Mouse (Mus musculus): ENCODE results near the gene Crat.

Crat gene

DNA sequence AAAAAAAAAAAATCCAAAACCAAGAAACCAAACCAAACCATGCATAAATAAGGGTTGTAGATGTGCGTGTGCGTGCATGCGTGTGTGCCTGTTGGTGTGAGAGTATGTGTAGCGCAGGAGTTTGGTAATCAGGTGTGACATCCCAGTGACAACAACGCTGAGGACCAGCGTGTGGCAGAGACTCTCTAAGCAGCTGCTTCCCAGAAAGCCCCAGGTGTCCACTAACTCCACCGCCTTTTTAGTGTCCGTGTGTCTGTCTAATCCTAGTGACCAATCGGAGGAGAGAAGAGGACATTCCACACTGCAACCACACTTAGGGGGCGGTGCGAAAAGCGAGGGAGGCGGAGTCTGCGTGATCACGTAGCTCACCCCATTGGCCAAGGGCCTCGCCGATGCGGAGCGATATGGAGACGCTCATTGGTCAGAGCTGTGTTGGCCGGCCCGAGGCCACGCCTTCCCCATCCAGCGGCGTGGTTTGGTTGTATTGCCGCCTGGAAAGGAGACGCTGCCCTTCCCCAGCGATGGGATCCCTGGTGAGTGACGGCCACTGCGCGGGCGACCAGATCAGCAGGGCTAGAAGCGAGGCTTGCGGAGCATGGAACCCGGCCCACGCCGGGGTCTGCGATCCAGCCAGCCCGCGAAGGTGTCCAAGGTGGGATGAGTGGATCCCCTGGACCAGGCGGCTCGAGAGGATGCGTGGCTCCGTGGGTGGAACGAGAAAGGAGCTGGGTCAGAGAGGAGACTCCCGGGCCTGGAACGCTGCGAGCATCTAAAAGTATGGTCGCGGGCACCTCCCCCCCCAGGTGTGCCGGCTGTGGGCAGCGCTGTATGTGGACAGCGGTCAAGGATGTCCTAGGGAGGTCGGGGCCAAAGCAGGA lies 51.6 kb downstream of the Crat start, which contains the start of gene Miga2:
Miga2 (plus strand) TSS at position 461 of the 878 bp plus-strand sequence.
- peak; percentile 96 to 97 for DNase-seq

DNA sequence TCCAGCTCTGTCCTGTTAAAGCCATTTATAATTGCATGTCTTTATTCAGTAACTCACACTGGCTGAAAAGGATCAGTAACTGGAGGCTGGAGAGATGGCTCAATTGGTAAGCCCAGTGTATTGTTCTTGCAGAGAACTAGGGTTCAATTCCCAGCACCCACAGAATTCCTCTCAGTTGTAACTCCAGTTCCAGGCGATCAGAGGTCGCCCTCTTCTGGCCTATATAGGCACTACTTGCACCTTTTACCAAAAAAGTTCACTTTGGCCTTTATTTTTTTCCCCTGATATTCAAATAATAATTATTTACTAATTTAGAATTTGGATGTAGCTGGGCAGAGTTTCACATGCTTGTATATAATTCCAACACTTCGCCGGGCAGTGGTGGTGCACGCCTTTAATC lies 52.7 kb downstream of the Crat start:
- DNase-seq = no peak

DNA sequence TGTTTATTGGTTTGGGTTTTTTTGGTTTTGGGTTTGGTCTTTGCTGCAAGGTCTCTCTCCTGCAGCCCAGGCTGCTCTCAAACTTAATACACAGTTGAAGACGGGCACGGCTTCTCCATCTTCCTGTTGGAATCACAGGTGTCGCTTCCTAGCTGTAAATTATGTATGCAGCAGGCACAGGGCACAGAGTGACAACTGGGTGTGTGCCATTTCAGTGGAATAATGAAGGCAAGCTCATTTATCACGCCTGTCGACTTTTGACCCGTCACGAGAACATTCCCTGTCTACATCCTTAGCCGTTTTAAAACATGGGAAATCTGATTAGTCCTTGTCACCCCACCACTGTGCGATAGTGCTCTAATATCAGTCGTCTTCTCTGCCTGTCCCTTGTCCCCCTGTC lies 55.0 kb downstream of the Crat start:
- no peak for DNase-seq

DNA sequence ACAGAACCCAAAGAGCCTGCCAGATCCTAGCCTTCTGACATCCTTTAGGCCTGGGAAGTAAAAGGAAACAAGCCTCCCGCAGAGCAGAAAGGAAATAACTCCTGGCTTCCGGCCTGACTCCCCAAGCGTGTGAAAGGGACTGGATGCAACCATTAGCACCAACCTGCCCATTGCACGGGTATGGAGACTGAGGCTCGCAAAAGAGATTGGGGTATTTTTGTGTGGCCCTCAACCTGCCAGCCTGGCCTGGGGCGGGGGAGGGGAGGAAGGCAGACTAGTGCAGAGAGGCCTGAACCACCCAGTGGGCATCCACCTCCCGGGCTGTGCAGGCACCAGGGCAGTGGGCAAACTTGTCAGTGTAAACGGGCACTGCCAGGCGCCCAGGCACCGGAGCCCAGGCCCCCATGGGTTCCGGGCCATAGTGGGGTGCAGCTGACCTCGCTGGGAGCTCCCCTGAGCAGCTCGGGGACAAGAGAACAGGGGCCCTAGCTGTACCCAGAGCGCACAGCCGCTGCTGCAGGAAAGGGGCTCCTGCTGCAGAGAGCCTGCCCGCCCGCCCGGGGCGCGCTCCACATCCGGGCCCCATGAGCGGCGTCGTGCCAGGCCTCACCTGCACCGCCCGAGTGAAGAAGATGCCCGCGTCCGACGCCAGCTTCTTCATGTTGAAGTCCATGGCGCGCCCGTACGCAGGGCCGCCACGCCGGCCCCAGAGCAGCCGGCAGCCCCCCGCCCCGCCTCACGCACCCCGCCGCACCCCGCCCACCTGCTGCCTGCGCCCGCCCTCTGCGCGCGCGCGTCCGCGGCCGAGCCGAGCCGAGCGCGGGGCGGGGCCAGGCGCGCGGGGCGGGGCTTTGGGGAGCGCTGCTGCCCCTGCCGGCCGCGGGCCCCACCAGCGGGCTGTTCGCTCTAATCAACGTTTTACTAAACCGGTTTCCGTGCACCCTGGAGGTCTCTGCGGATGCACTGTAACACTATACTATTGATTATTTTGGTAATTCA lies 56.8 kb downstream of the Crat start, which contains the start of gene Sh3glb2:
Sh3glb2 (minus strand) TSS at position 805 of the 999 bp plus-strand sequence.
- peak; percentile 69 for DNase-seq

DNA sequence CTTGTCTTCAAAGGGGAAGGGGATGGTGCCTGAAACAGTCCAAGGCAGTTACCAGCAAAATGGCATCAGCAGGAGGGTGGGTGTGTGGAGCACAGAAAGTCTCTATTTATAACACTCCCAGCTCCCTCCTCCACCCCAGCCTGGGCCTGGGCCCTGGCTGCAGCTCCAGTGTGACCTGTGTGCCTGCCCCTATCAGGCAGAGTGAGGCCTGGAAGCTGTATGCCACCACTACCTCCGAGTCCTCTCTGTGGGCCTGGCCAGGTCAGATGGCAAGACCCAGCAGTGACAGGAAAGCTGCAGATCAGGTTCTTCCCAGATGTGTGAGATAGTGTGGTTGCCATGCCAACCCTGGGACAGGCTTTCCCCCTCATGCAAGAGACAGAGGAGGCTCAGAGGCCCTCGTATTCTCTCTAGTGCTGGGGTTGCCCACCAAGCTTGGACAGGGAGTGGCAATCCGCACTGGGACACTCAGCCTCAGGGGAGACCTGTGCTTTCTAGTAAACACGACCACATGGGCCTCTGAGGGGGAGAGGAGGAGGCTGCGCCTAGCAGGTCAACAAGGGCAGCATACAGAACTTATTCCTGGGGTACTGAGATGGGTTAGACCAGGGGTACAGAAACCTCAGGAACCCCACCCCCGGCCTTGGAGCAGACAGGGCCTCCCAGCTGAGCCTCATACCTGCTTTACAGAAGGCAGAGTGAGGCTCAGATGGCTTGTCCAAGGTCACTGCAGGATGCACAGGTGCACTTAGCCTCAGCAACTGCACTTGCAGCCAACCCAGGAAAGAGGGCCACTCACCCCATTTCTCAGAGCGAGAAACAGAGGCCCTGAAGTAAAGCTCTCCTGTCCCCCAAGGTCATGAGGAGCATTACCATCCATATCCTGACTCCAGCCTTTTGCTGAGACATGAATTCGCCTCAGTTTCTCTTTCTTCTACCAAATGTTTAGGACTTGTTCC lies 57.8 kb downstream of the Crat start:
- DNase-seq = no peak

DNA sequence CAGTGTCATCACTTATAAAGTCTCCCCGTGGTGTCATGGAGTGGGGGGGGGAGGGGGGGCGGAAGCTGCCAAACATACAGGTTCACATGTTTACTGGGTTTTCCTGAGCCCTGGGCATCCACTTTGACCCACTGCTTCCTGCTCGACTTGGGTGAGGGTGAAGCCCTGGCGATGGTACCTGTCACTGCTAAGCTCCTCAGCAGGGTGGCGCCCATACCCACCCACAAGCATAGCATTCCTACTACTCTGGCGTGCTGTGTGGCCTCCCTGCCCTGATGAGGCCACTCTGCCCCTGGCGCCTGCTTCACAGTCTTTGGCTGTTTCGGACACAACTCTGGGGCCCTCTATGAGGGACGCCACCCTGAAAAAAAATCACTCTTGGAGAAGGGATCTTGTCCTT lies 58.7 kb downstream of the Crat start:
- no peak for DNase-seq

DNA sequence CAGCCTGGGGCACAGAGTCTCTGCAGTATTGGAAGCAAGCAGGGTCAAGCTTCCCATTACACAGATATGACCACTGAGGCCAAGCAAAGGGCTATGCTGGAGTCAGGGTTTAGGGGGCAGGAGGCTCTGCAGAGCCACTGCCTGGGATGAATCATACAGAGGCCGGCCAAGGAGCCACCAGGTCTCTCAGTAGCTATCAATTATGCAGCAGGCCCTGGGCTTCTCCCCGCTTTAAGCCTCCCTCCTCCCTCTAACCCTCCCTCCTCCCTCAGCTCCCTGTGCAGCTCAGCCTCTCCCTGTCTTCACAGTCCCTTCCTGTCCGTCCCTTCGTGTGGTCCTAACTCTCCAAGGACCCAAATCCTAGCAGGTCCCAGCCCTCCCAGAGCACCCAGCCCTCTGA lies 59.3 kb downstream of the Crat start:
- no peak for DNase-seq

DNA sequence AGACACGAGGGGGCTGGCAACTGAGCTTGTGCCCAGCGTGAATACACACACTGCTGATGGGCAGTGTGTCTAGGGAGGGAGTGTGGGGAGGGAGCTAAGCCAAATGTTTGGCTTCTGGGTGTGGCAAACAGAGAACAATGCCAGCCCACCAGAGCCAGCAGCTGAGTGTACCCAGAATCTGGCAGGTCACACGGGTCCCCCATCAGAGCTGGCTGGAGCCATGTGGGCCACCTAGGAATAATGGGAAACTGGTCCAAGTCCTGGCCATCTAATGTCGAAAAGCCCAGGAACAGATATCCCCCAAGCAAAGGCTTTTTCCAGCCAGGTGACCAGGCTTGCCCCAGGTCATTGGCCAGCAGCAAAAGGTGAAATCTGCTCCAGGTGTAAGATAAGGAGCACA lies 59.8 kb downstream of the Crat start:
- no peak for DNase-seq

DNA sequence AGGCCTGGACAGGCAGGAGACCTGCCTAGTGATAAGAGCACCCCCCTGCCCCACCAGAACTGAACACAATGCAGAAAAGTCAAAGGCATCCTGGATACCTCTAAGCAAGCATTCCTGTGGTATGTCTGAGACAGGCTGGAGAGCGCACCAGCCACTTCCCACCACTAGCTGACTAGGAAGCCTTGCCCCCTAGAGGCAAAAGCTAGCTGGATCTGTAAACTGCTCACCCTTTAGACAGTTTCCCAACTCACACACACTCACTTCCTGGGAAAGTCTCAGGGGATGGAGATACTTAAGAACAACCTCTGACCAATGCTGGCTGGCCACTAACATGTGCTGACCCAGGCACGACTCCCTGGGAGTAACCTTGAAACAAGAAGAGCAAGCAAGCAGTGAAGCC lies 64.5 kb downstream of the Crat start:
- no peak for DNase-seq

Measured in thymus, adult 18-20 months (tissue).